Mouse (Mus musculus): ENCODE measurements around the gene Ccdc92b.

DNA sequence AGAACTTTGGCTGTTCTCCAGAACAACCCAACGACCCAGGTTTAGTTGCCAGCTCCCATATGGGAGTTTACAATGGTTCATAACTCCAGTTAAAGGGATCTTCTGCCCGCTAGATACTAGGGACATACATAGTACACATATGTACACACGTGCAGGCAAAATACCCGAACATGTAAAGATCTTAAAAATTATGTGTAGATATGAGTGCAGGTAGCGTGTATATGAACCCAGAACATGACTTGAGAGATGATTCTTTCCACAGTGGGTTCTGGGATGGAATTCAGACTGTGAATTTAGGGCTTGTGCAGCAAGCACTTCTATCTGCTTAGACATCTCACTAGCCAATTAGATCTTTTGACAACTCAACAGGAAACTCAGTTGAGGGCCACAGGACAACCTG is 52.4 kb downstream of the Ccdc92b start:
- no peak for TF ChIP-seq CTCF (IDR thresholded peaks at IDR 0.05; ENCODE audit: low read depth, low read length)
- TF ChIP-seq GATA1 (IDR thresholded peaks at IDR 0.05; ENCODE audit: borderline replicate concordance, low read length) = no peak
- no peak for TF ChIP-seq TAL1 (conservative IDR thresholded peaks at IDR 0.05; ENCODE audit: low read depth, low read length)
- no peak; the same call in 1 of the 2 replicates for TF ChIP-seq POLR2AphosphoS5 (IDR thresholded peaks at IDR 0.05; ENCODE audit: insufficient replicate concordance, low read depth, low read length)
- no peak for TF ChIP-seq GATA2 (IDR thresholded peaks at IDR 0.05; ENCODE audit: borderline replicate concordance, low read depth, low read length)

All from G1E (cell line).